Mouse (Mus musculus) cortical plate, adult 2 months (tissue): ENCODE results near the gene Hoxa11. TPM values are rescaled to one million over a fixed set of nuclear protein-coding genes. Genes with fewer than 3 reads are reported as not detected.
A peak's percentile ranks its signal among the peaks of the same experiment; 100 is the strongest.

ENCODE experiments used
- H3K27ac ChIP-seq: fragments of 200-500 bp; 2 replicates; pipeline ENCODE4 v1.5.1; 2012; ENCODE audit warnings: low read length, control low read depth, inconsistent platforms; ENCODE audit not compliant: insufficient read depth
- H3K4me1 ChIP-seq: fragments of 200-500 bp; 2 replicates; pipeline ENCODE4 v1.6.1; 2011; ENCODE audit warnings: low read length; ENCODE audit not compliant: control insufficient read depth, insufficient read depth
- H3K4me3 ChIP-seq: fragments of 200-500 bp; 2 replicates; pipeline ENCODE4 v1.5.1; 2011; ENCODE audit warnings: mild to moderate bottlenecking, low read length, control low read depth; ENCODE audit not compliant: insufficient read depth
- CTCF ChIP-seq: fragments of 200-500 bp; IDR thresholded peaks from 2 replicates; pipeline ENCODE4 v1.5.1; 2011; ENCODE audit warnings: mild to moderate bottlenecking, control low read depth, low read length; ENCODE audit not compliant: insufficient read depth; ENCODE audit errors: extremely low read depth
- POLR2A ChIP-seq: fragments of 200-500 bp; IDR thresholded peaks from 2 replicates; pipeline ENCODE4 v1.6.1; 2011; ENCODE audit warnings: mild to moderate bottlenecking, low read length, control low read depth; ENCODE audit not compliant: insufficient read depth; ENCODE audit errors: extremely low read depth
- polyA plus RNA-seq: library from polyadenylated mRNA; depleted of rRNA; stranded (reverse); fragments of >200 nt; gene quantifications from 2 replicates; pipeline ENCODE4 v1.2.3, GENCODE M21; 2012

The Hoxa11 gene
- polyA plus RNA-seq, 1 experiment: not detected

DNA sequence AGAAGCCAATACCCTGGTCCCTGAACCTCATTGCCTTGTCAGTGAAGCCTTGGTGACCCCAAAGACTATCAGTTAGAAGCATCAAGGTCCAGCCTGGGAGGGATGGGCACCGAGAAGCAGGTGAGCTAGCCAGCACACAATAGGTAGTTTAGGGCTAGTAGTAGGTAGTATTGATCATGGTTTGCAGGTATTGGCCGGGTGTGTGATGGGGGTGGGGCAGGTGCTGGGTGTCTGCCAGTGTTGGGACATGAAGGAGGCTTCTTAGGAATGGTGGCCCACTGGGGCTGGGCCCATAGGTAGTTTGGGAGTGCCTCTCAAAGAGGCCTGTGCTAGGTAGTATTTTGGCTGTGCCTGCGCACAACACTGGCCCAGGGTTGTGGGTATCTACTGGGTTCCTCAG, 30.5 kb downstream of the Hoxa11 start:
- no peak overlapping the region for H3K4me3 ChIP-seq
- H3K4me1 ChIP-seq: no peaks in the 10 kb centered on the region
- no peak for TF ChIP-seq CTCF
- no peak for TF ChIP-seq POLR2A
- no peak overlapping the region for H3K27ac ChIP-seq

DNA sequence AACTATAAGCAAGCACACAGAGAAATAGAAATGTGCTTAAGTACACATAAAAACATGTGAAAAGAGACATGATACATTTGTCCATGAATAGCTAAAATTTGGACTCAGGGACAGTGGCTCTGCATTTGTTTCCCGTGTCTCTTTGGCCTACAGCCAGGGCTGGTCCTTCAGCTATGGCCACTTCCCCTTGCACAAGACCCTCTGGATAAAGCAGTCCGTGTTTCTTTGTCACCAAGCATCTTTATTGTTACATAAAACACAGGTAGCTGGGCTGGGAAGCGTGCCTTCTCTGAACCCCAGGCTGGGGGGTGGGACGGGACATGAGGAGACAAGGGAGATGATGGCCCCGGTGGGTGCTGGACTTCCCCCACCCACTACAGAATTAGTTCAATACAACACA, 31.3 kb downstream of the Hoxa11 start:
- H3K27ac ChIP-seq: no peak overlapping the region
- H3K4me3 ChIP-seq: no peak overlapping the region
- no peak for TF ChIP-seq POLR2A
- no peak for TF ChIP-seq CTCF
- no peaks in the 10 kb centered on the region for H3K4me1 ChIP-seq

DNA sequence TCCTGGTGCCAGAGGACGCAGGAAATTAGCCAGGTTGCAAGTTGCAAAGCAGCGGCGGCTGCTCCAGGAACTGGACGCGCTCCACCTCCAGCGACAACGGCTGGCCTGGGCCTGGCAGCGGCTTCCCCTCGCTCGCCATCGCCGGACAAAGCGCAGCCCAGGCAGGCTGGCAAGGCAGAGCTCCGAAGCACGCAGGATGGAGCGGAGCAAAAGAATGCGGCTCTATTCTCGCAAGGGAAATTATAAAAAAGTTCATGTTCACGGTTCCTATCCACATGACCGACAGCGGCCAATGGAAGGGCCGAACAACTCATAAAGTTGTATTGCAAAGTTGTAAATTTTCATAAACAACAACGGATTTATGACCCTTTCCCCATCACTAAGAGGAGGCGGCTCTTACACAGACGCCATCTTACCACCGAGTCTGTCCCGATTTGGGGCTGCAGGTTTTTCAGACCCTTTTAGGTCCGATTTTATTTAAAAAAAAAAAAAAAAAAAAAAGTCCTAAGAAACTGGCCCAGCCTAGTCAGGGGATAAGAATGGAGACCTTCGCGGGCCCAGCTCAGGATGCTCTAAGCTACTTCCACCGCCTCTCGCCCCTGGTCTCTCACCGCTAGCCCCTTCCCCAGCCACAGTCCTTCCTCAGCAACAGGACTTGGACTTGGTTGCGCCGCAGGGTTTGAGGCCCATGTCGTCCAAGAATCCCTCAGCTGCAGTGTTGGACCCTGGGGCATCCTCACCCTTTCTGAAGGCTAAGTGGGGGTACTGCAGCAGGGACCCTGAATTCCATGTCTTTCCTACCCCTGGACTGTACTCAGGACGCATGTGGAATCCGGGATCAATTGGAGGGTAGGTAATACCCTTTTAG, 32.3 kb downstream of the Hoxa11 start, which contains the start of the genes Hoxa3 and Gm28308:
Hoxa3 (minus strand) TSS at position 218 of the 868 bp plus-strand sequence.
Gm28308 (minus strand) TSS at position 221 of the 868 bp plus-strand sequence.
- Histone ChIP-seq H3K27ac (no peak within 1 kb of the TSS), H3K4me1 (no peaks in the 10 kb centered on the region), H3K4me3 (no peak within 1 kb of the TSS)
- TF ChIP-seq CTCF (no peak), POLR2A (no peak)

DNA sequence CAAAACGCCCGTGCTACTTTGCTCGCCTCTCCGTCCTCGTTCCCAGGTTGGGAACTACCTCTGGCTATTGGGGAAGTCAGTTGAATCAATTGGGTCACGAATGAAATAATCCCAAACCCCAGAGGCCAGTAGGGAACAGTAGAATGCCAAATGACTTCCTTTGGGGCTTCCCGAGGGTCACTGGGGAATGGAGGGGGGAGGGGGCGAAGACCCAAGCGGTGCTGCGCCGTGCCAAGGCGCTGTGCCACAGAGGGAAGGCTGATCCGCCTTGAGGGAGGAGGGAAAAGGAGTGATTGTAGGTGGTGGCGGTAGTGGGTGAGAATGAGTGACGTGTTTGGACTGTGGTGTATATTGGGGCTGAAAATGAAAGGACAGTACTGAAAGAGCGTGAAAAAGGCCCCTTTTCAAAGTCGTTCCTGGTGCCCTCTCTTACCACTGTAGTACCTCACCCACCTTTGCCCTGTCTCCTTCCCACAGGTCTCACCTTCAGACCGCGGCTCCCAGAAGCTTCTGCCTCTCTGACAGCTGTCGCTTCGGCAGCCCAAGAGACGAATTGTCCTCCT, 33.0 kb downstream of the Hoxa11 start:
- Histone ChIP-seq H3K4me3 (no peak overlapping the region), H3K4me1 (no peaks in the 10 kb centered on the region), H3K27ac (no peak overlapping the region)
- TF ChIP-seq CTCF (no peak), POLR2A (no peak)

DNA sequence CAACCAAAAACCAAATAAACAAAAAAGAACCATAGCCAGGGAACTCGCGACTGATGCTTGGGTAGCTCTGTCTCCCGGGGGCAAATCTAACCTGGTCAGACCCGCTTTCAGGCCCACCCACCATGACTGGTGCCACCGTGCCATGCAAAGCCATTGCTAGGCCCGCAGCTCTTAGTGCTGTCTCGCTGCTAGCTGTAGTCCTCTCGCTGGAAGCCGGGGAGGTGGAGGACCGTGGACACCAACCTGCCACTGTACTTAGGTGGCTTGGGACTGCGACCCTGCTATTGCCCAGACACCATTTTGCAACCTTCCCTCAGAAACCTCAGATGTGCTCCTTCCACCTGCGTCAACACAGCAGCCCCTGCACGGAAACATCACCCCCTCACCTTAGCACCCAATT, 33.6 kb downstream of the Hoxa11 start:
- Histone ChIP-seq H3K27ac (no peak overlapping the region), H3K4me3 (no peak overlapping the region), H3K4me1 (no peaks in the 10 kb centered on the region)
- TF ChIP-seq CTCF (no peak), POLR2A (no peak)

DNA sequence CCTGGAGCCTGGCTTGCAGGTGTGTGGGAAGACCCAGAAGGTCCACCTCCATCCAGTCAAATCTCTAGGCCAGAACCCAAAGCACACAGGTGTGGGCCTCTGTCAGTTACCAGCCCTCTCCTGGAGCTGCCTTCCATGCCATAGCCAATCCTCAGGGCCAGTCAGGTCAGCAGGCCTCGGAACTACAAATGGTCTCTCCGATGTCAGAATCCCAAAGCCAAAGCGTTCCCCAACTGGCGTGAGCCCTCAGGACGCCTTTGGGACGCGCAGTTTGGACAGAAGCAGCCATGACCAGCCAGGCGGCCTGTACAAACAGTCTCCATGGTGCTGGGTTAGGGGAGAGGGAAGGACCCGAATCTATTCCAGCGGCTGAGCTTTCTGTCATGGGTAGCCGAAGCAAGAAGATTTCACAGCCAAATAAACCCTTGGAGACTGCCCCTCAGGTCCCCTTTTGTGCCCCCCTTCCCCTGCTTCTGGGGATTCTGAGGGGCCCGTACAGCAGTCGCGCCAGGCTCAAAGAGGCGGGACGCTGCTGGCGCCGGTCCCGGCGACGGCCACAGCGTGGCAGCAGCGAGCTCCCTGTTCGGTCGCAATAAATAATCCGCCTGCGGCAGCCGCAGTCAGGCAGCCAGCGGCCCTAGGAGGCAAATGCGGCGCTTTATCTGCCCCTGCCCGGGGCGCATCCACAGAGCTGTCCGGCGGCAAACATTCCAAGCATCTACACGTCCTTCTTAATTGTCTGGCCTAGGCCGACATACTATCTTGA, 34.3 kb downstream of the Hoxa11 start:
- TF ChIP-seq POLR2A: no peak
- peak; percentile 30; the same call in 1 of the 2 replicates for TF ChIP-seq CTCF
- H3K4me3 ChIP-seq: no peak overlapping the region
- H3K4me1 ChIP-seq: no peaks in the 10 kb centered on the region
- H3K27ac ChIP-seq: no peak overlapping the region

DNA sequence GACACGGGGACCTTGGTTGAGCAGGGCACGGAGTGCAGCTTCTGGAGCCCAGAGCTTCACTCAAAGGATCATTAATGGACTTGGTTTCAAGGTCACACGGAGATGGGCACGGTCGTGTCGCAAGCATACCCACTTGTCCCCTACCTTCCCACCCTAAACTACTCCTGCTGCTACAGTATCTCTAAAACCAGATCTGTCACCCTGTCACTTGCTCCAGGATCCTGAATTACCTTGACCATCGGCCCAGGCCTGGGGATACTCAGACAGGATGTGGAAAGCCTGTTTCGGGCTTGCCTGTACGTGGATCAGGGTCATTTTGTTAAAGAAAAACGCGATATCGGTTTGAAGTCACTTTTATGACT, 35.9 kb downstream of the Hoxa11 start:
- Histone ChIP-seq H3K27ac (no peak overlapping the region), H3K4me1 (no peaks in the 10 kb centered on the region), H3K4me3 (no peak overlapping the region)
- TF ChIP-seq POLR2A: no peak
- no peak for TF ChIP-seq CTCF

DNA sequence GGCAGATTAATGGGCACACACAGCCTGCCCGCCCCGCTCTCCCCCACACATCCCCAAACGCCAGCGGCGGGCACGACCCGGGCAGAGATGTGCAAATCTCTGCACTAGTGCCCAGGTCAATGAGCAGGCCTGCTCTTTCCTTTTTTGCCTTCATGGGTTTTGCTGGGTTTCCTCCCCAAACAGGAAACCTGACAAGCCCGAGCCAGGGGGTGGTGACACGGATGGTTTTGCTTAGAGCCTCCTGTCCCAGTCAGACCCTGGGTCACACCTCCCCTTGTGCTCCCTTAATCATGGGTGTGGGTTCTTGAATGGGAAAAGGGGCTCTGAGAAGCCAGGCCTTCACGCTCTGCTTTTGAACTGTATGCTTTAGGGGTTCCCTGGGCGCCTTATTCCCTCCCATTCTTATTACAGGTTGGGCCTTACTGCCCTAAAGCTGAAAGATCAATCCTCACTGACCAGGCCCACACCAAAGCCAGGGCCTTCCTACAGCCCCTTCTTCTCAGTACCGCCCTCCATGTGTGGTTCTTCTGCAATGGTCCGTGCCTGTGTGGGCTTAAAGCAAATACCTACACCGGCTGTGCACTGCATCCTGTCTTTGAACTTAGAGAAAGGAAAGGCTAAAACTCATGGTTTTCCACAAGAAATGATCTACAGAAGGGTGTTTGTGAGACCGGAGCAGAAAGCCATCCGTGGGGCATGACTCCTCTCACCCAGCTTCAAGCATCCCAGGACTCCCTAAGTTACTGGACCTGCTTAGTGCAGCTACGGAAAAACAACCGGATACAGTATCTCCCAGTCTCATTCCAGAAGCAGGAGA, 36.5 kb downstream of the Hoxa11 start:
- no peak overlapping the region for H3K4me3 ChIP-seq
- TF ChIP-seq POLR2A: no peak
- no peak for TF ChIP-seq CTCF

DNA sequence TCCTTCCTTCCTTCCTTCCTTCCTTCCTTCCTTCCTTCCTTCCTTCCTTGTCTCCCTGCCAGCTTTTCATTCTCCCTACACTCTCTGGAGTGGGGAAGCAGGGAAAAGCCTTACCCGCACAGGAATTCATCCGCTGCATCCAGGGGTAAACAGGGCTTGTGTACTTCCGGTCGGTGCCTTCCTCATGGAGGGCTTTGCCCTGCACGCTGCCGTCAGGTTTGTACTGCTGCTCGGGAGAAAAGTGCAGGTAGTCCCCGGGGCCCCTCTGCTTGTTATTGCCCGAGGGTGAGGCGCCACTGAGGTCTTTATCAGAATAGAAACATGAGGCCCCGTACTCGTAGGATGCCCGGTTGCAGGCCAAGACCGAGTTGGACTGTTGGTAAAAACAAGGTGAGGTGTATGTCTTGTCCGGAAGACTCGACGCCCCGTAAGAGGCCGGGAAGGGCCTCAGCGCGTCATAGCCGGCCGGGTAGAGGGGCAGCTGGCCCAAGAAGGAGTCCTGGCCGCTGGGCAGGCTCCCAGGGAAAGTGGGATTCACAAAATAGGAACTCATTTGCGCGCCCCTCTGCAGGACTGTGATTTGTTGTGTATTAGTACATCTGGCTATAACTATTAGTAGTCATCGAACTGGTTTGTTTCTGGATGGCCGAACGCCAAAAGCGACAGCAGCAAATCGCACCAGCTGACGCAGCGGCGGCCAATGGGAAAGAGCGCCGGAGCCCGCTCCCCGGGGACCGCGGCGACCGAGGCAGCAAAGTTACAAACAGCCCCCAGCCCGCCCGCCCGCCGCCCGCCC, 37.3 kb downstream of the Hoxa11 start, which contains the start of gene Hoxa6:
Hoxa6 (minus strand) TSS at position 651 of the 796 bp plus-strand sequence.
- no peak within 1 kb of the TSS for H3K27ac ChIP-seq
- no peaks in the 10 kb centered on the region for H3K4me1 ChIP-seq
- TF ChIP-seq CTCF: no peak
- H3K4me3 ChIP-seq: no peak within 1 kb of the TSS

More for the DNA sequence above, 36.5 kb downstream of the Hoxa11 start:
- H3K4me1 ChIP-seq: no peaks in the 10 kb centered on the region
- H3K27ac ChIP-seq: no peak overlapping the region
